ENCODE assay signal across 15 mouse cellular contexts in genomic region chr7:144037541-144037940, GRCm38 (mm10). TPM values are rescaled to one million over a fixed set of nuclear protein-coding genes. Genes with fewer than 3 reads are reported as not detected.
DNase-seq lines count a peak whose midpoint lies in the region; ATAC-seq lines count a peak whose summit lies in the region.
"Had no signal": no experiment of that assay in that cellular context is flagged by ENCODE, and none has a peak within 500 bp of the region (broad histone marks: within the 10 kb centered on the region; RNA-seq: fewer than 3 reads in every experiment).

No protein-coding gene starts in this region.

- no peak for DNase-seq in hindbrain, embryonic 10.5 days (ENCODE audit: low spot score)
- DNase-seq in hindbrain, embryonic 11.5 days (ENCODE audit: low spot score), result no peak
- no peak for DNase-seq in neural tube, embryonic 10.5 days (ENCODE audit: extremely low spot score, low spot score)
- DNase-seq in embryo, embryonic 11 days, result no peak
- no peak for DNase-seq in left cerebral cortex, adult 18-20 months (ENCODE audit: low spot score in 2 of 2)
- DNase-seq: thymus, adult 2 months had no signal

- 0 out of 2 replicates have a peak, but pooled peaks cover 3% of the 10 kb centered on the region for H3K27me3 ChIP-seq in hindbrain, embryonic 10.5 days (ENCODE audit: insufficient read depth, poor library complexity, severe bottlenecking)
- H3K27me3 ChIP-seq in hindbrain, embryonic 11.5 days (ENCODE audit: control insufficient read depth, insufficient read depth, low read length), result no peaks in the 10 kb centered on the region
- no peaks in the 10 kb centered on the region for H3K27me3 ChIP-seq in neural tube, embryonic 13.5 days
- no peaks in the 10 kb centered on the region for H3K27me3 ChIP-seq in hindbrain, embryonic 16.5 days (replicated peaks; ENCODE audit: control insufficient read depth, insufficient read depth, low read length)
- H3K27me3 ChIP-seq: limb, embryonic 15.5 days had no signal

- no peak overlapping the region for H3K4me3 ChIP-seq in hindbrain, embryonic 10.5 days
- no peak overlapping the region for H3K4me3 ChIP-seq in hindbrain, embryonic 11.5 days (ENCODE audit: low read depth, low read length)
- no peak overlapping the region for H3K4me3 ChIP-seq in neural tube, embryonic 13.5 days
- H3K4me3 ChIP-seq in hindbrain, embryonic 16.5 days (ENCODE audit: low read length), result no peak overlapping the region
- H3K4me3 ChIP-seq: erythroblast, embryonic 14.5 days; heart, adult 2 months; limb, embryonic 15.5 days; myocyte had no signal

- ATAC-seq in hindbrain, embryonic 11.5 days (ENCODE audit: low FRiP score), result no peak
- no peak for ATAC-seq in neural tube, embryonic 13.5 days (ENCODE audit: low read depth)
- no peak for ATAC-seq in hindbrain, embryonic 16.5 days
- no peak for ATAC-seq in frontal cortex, adult (ENCODE audit: low TSS enrichment)

- 96% methylated on average over 11 of the region's 11 CpGs for WGBS in hindbrain, embryonic 10.5 days
- 92% methylated on average over 11 of the region's 11 CpGs for WGBS in hindbrain, embryonic 11.5 days
- 93% methylated on average over 11 of the region's 11 CpGs for WGBS in neural tube, embryonic 13.5 days
- 90% methylated on average over 11 of the region's 11 CpGs for WGBS in hindbrain, embryonic 16.5 days

- no peaks in the 10 kb centered on the region for H3K9me3 ChIP-seq in hindbrain, embryonic 10.5 days
- H3K9me3 ChIP-seq in hindbrain, embryonic 11.5 days (ENCODE audit: control insufficient read depth, low read length), result no peaks in the 10 kb centered on the region
- H3K9me3 ChIP-seq in neural tube, embryonic 13.5 days, result no peaks in the 10 kb centered on the region
- no peaks in the 10 kb centered on the region for H3K9me3 ChIP-seq in hindbrain, embryonic 16.5 days (ENCODE audit: control insufficient read depth, low read length)
- H3K9me3 ChIP-seq: G1E; limb, embryonic 15.5 days had no signal

- 0 out of 2 replicates have a peak overlapping the region, but pooled peaks have one; percentile 60 for H3K27ac ChIP-seq in hindbrain, embryonic 10.5 days
- no peak overlapping the region for H3K27ac ChIP-seq in hindbrain, embryonic 11.5 days (ENCODE audit: low read depth, low read length)
- peak overlapping the region; percentile 83 for H3K27ac ChIP-seq in neural tube, embryonic 13.5 days (replicated peaks)
- peak overlapping the region; percentile 72; the same call in 1 of the 2 replicates for H3K27ac ChIP-seq in hindbrain, embryonic 16.5 days (ENCODE audit: low read depth, low read length)
- H3K27ac ChIP-seq: heart, adult 2 months; limb, embryonic 15.5 days; macrophage had no signal

- H3K4me2 ChIP-seq in hindbrain, embryonic 11.5 days (replicated peaks; ENCODE audit: low read depth, low read length), result no peak overlapping the region
- H3K4me2 ChIP-seq in neural tube, embryonic 13.5 days, result no peak overlapping the region
- H3K4me2 ChIP-seq in hindbrain, embryonic 16.5 days (ENCODE audit: low read length), result no peak overlapping the region
- H3K4me2 ChIP-seq: limb, embryonic 15.5 days had no signal

- no peak overlapping the region for H3K9ac ChIP-seq in hindbrain, embryonic 11.5 days (ENCODE audit: low read depth, low read length)
- H3K9ac ChIP-seq in neural tube, embryonic 13.5 days, result no peak overlapping the region
- H3K9ac ChIP-seq in hindbrain, embryonic 16.5 days (ENCODE audit: low read depth, low read length), result no peak overlapping the region; the same call in 1 of the 2 replicates
- H3K9ac ChIP-seq: limb, embryonic 15.5 days had no signal

- H3K36me3 ChIP-seq in hindbrain, embryonic 10.5 days, result no peaks in the 10 kb centered on the region
- no peaks in the 10 kb centered on the region for H3K36me3 ChIP-seq in hindbrain, embryonic 11.5 days (ENCODE audit: control insufficient read depth, insufficient read depth, low read length)
- H3K36me3 ChIP-seq in neural tube, embryonic 13.5 days, result no peaks in the 10 kb centered on the region
- H3K36me3 ChIP-seq in hindbrain, embryonic 16.5 days (ENCODE audit: control insufficient read depth, insufficient read depth, low read length), result no peaks in the 10 kb centered on the region
- H3K36me3 ChIP-seq: G1E; limb, embryonic 15.5 days had no signal

- H3K4me1 ChIP-seq in hindbrain, embryonic 10.5 days (replicated peaks), result peaks cover 26% of the 10 kb centered on the region
- H3K4me1 ChIP-seq in hindbrain, embryonic 11.5 days (replicated peaks; ENCODE audit: control insufficient read depth, insufficient read depth, low read length), result no peaks in the 10 kb centered on the region
- H3K4me1 ChIP-seq in neural tube, embryonic 13.5 days (replicated peaks), result peaks cover 20% of the 10 kb centered on the region
- H3K4me1 ChIP-seq in hindbrain, embryonic 16.5 days (ENCODE audit: control insufficient read depth, insufficient read depth, low read depth, low read length), result peaks cover 13% of the 10 kb centered on the region
- H3K4me1 ChIP-seq: limb, embryonic 15.5 days had no signal

RNA-seq across cellular contexts. Expression of gene Shank2, which starts 35.8 kb away (rescaled TPM):
- polyA plus RNA-seq in hindbrain, embryonic 10.5 days (2016; fragmentation: Nextera tagmentation; extraction: Ambion mirVana), result 0.95 and 1.6 TPM in 2 replicates
- polyA plus RNA-seq in hindbrain, embryonic 11.5 days (2014; fragmentation: Nextera tagmentation; extraction: Ambion mirVana), result 2.2 and 2.7 TPM in 2 replicates
- 6.4 and 6.7 TPM in 2 replicates for polyA plus RNA-seq in neural tube, embryonic 13.5 days (2015; fragmentation: Nextera tagmentation; extraction: Ambion mirVana)
- polyA plus RNA-seq in hindbrain, embryonic 16.5 days (2015; fragmentation: Nextera tagmentation; extraction: Ambion mirVana), result 8.9 and 9.0 TPM in 2 replicates
- total RNA-seq in left cerebral cortex, adult 18-20 months (2021), result 100 to 1,000 TPM; 124 to 128 TPM
- polyA plus RNA-seq: erythroblast, embryonic 14.5 days; G1E; macrophage had no signal
